Mouse (Mus musculus) CH12.LX (cell line): ENCODE measurements around the gene Npy.

Experiments
- CHD1 ChIP-seq: IDR thresholded peaks from 2 replicates; pipeline ENCODE4 v1.6.1; 2012; ENCODE audit warnings: low read depth, low read length, improper control_type of control experiment, inconsistent platforms
- ELF1 ChIP-seq: IDR thresholded peaks from 2 replicates; pipeline ENCODE4 v1.6.1; 2014; ENCODE audit warnings: low read depth, mild to moderate bottlenecking, inconsistent platforms, low read length, improper control_type of control experiment
- EP300 ChIP-seq: IDR thresholded peaks from 2 replicates; pipeline ENCODE4 v1.6.1; 2011; ENCODE audit warnings: low read length, improper control_type of control experiment
- POLR2A ChIP-seq: IDR thresholded peaks from 2 replicates; pipeline ENCODE4 v1.6.1; 2011; ENCODE audit warnings: low read depth, mild to moderate bottlenecking, improper control_type of control experiment, low read length

DNA sequence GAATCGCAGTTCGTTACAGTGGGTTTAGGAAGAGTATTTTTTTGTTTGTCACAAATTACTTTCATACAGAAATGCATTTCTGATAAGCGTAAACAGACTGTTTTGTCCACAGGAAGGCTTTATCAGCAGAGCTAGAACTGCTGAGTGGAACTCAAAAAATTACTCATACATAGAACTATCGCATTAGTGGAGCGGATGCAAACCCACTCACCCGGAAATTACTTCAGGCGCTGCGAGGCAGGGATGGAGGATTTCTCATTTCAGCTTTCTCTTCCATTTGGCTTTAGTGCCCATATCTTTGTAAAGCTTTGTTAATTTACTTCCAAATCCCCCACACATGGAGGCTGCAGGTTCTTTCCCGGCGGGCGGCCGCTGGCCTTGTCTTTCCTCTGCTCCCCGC, 14.4 kb upstream of the Npy start:
- TF ChIP-seq CHD1 (no peak), ELF1 (no peak), EP300 (no peak), POLR2A (no peak)
